Comparison of ENCODE assay signal across 19 mouse cellular contexts in genomic region chr13:32145916-32146315, GRCm38 (mm10).
DNase-seq lines count a peak whose midpoint lies in the region; ATAC-seq and TF ChIP-seq lines count a peak whose summit lies in the region.
"Had no signal": no experiment of that assay in that cellular context is flagged by ENCODE, and none has a peak within 500 bp of the region (broad histone marks: within the 10 kb centered on the region; RNA-seq: fewer than 3 reads in every experiment).

No protein-coding gene starts in this region.

- no peak for TF ChIP-seq POLR2A in cerebellum, adult 2 months (IDR thresholded peaks at IDR 0.05; ENCODE audit: borderline replicate concordance, insufficient read depth, low read length)

- H3K4me1 ChIP-seq in megakaryocyte, embryonic 14.5 days = peaks cover 33% of the 10 kb centered on the region
- peaks cover 5% of the 10 kb centered on the region; the same call in 1 of the 2 replicates for H3K4me1 ChIP-seq in cerebellum, adult 2 months (ENCODE audit: control insufficient read depth, insufficient read depth, low read length)
- H3K4me1 ChIP-seq: embryonic facial prominence, embryonic 15.5 days; midbrain, embryonic 10.5 days; neural tube, embryonic 13.5 days had no signal

- H3K9me3 ChIP-seq in megakaryocyte, embryonic 14.5 days = no peaks in the 10 kb centered on the region
- H3K9me3 ChIP-seq: embryonic facial prominence, embryonic 15.5 days; midbrain, embryonic 10.5 days; neural tube, embryonic 13.5 days had no signal

- ATAC-seq in megakaryocyte, adult 5-6 weeks (ENCODE audit: poor library complexity, severe bottlenecking) = no peak
- ATAC-seq in common myeloid progenitor, adult 5-6 weeks (replicated peaks; ENCODE audit: low read depth, poor library complexity, severe bottlenecking) = peak; percentile 69
- ATAC-seq in megakaryocyte-erythroid progenitor cell, adult 5-6 weeks (replicated peaks; ENCODE audit: low FRiP score, low TSS enrichment, poor library complexity, severe bottlenecking) = peak; percentile 97
- ATAC-seq: lung, postnatal 0 days had no signal

- peak overlapping the region; percentile 15 for H3K4me3 ChIP-seq in megakaryocyte, embryonic 14.5 days (replicated peaks)
- no peak overlapping the region for H3K4me3 ChIP-seq in cerebellum, adult 2 months (replicated peaks; ENCODE audit: insufficient read depth, low read depth, low read length)
- H3K4me3 ChIP-seq: embryonic facial prominence, embryonic 15.5 days; heart, adult 2 months; midbrain, embryonic 10.5 days; neural tube, embryonic 13.5 days had no signal

- peak; percentile 28 to 77 for DNase-seq in cerebellum, adult 2 months
- DNase-seq in thymus, postnatal 0 days (ENCODE audit: low spot score) = no peak
- DNase-seq in urinary bladder, postnatal 10 days (ENCODE audit: low spot score) = no peak
- DNase-seq in testis, postnatal 10 days (ENCODE audit: low spot score) = no peak
- DNase-seq: embryo, embryonic 11 days; gastrocnemius, postnatal 10 days; heart, adult 2 months; kidney, postnatal 10 days; right cerebral cortex, postnatal 14 days; thymus, postnatal 25 days had no signal

- 7% methylated on average over 1 of the region's 1 CpGs for WGBS in cerebellum, adult 2 months

- H3K36me3 ChIP-seq in megakaryocyte, embryonic 14.5 days (replicated peaks; ENCODE audit: low read length) = no peaks in the 10 kb centered on the region
- H3K36me3 ChIP-seq: embryonic facial prominence, embryonic 15.5 days; midbrain, embryonic 10.5 days; neural tube, embryonic 13.5 days had no signal

- H3K27ac ChIP-seq in cerebellum, adult 2 months (ENCODE audit: insufficient read depth, low read length) = peak overlapping the region; percentile 4; the same call in 1 of the 2 replicates
- H3K27ac ChIP-seq: embryonic facial prominence, embryonic 15.5 days; heart, adult 2 months; midbrain, embryonic 10.5 days; neural tube, embryonic 13.5 days; stomach, postnatal 0 days had no signal

- TF ChIP-seq CTCF in cerebellum, adult 2 months (IDR thresholded peaks at IDR 0.05; ENCODE audit: borderline replicate concordance, insufficient read depth, low read depth, low read length) = no peak

- no peaks in the 10 kb centered on the region for H3K27me3 ChIP-seq in megakaryocyte, embryonic 14.5 days (replicated peaks)
- no peaks in the 10 kb centered on the region for H3K27me3 ChIP-seq in cerebellum, adult 2 months (ENCODE audit: control insufficient read depth, insufficient read depth, low read length)
- H3K27me3 ChIP-seq: embryonic facial prominence, embryonic 15.5 days; neural tube, embryonic 13.5 days had no signal

Comparison
In these comparisons a context has a peak if more than half of its experiments do, and no peak if none do; other contexts are left out.
1. DNase-seq: peak in cerebellum, adult 2 months (2 of 2); none in thymus, postnatal 0 days (single experiment), urinary bladder, postnatal 10 days (single experiment) and testis, postnatal 10 days (single experiment).